Mouse (Mus musculus) layer of hippocampus, postnatal 25 days (tissue): ENCODE results near the gene Cradd. TPM values are rescaled to one million over a fixed set of nuclear protein-coding genes. Genes with fewer than 3 reads are reported as not detected.

Experiments
- DNase-seq, 2 experiments: peaks; one replicate each; pipeline ENCODE4 v3.0.0; 2022; ENCODE audit warnings: mixed read lengths in 2 of 2, low spot score in 1 of 2; ENCODE audit errors: extremely low spot score in 1 of 2
- total RNA-seq, 2 experiments: library from RNA; stranded (reverse); gene quantifications; 2 replicates each; pipeline ENCODE4 v1.2.3; 2021

Cradd gene
- total RNA-seq, 2 experiments from 2014 or later: 5.9 to 6.4 TPM

DNA sequence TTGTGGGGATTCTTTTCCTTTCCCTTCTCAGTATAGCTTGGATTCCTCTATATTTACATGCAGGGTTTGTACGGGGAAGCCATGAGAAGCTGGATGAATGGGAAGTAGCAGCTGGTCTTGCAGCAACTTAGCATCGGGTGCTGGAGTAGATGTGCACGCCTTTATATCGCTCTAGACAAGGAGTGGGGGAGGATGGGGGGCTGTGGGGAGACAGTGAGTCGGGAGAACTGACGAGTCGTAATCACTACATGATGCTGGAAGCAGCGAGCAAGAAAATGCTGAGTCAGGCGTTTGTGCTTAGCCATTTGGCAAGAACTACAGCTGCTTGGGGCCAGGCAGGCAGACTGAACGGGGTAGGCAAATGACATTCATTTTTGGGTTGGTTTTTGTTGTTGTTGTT is 142.4 kb downstream of the Cradd start:
- DNase-seq: no peak

DNA sequence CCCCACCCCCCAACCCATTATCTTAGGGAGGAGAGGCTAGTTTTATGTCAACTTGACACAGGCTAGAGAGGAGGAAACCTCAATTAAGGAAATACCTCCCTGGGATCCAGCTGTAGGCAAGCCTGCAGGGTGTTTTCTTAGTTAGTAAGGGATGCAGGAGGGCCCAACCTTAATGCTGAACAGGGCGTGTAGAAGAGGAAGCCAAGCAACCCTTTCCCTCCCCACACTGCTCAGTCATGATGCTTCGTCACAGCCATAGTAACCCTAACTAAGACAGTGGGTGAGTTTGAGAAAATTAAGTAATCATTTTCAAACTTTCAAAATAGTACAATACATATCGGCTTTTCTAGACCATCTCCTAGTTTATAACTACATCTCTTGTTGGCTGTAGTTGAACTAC is 143.0 kb downstream of the Cradd start:
- no peak for DNase-seq

DNA sequence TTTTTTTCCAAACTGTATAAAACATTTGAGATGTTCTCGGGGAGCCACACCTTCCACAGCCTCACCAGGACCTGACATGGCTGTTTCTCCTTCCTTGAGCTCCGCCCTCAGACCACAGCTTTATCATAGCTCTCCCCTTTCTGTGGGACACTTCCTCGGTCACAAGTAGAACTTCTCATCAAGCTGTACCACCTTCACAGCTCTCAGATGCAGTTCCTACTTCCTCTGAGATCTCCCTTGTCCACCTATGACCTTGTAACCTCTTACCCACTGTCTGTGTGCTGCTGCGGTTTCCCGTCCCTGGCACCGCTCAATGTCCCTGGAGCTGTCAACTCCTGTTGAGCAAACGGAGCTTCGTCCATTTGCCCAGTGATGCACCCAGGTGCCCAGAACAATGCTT is 143.8 kb downstream of the Cradd start:
- DNase-seq: no peak

DNA sequence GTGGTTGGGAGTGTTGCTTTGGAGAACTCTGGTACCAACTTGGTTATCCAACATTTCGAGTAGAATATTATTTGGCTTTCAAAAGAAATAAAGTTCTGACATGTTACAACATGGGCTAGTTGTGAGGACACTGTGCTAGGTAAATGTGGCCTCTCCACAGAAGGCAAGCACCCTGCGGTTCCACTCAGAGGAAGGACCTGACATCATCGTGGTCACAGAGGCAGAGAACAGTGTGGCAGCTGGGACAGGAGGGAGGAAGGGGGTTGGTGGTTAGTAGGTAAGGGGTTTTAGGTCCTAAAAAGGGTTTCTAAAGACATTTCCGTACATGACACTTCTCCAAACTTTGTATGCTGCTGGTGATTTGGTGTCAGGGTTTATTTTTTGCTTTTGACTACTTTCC is 145.1 kb downstream of the Cradd start:
- DNase-seq: no peak

DNA sequence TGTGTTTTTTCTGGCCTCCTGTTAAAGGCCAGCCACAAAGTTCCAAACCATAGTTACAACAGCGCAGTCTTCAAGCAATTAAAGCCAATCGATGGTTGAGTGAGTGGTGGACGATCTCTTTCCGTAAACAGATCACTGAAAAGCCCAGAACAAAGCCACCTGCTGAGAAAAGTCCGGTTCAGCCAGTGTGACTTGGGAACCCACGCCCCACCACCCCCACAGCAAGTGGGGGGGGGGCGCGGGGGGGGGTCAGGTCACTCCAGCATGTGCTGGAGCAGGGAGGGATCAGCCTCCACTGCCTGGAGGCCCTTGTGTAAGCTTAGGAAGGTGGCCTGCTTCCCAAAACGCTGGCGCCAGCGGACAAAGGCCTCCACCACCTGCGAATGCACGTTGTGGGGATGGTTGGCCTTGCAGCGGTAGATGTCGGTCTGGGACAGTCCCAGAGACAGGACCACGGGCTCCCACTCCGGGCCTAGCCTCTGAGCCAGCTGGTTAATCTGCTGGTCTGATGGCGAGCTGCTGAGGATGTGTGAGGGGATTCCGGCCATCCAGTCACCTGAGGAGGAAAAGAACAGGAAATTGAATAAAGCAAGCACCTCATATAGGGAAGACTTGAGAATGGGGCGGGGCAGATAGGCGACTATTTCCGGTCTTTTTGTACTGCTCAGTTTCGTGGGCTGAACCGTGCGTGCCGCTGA is 148.4 kb downstream of the Cradd start:
- DNase-seq: no peak

DNA sequence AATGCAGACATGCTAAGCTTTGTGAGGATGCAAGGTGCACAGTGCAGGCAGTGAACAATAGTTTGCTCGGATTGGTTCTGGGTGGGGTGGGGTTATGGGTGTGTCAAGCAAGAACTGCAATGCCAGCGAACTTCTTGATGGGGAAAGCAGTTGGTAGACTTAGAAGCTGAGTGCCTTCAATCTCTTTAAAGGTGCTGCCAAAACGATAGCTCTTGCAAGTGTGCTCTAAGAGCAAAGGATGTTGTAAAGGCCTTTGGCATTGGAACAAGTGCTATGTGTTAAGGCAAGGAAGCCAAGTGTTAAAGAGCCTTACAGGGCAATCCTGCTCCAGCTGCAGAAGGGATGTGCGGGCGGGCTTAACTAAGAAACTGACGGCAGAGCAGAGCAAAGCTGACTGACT is 149.7 kb downstream of the Cradd start:
- DNase-seq: no peak

DNA sequence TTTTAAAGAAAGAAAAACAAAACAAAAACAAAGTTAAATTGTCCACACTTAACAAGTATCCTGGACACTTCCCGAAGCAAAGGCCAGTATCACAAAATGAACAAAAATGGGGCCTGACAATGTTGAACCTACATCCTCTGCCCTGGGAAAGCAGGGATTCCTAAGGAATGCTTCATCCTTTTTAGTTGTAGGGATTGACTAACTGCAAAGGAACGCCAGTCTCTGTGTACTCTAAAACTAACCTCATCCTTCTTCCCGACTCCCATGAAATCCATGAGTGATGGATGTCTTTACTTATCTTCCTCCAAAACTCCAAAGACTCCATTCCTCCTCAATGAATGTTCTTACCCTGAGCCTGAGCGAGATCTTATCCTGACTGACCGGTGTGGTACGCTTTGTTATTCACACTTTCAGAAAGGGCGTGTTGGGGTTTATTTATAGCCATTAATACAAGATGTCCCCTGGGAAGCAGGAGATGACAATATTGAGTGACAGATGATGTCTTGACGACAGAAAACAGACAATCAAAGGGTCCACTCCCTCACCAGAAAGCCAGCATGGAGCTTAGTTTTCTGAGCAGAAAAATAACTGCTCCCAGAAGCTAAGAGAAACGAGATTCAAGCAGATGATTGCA is 153.1 kb downstream of the Cradd start:
- no peak for DNase-seq

DNA sequence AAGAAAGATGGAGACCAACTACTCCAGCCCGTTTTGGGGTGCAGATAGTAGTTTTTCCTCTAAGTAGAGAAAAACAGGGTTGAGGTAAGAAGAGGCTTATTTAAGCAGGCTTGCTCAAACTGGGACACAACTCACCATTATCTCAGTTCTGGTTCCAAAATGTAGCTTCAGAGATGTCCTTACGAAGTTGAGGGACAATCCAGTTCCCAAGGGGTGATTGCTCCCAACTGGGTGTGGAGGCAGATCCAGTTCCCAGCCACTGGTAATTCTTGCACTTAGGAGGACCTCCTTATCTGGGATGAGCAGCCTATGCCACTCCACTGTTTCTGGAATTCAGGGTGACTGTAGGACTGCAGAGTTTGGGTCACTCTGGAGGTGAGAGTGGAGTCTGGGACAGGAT is 159.0 kb downstream of the Cradd start:
- no peak for DNase-seq

DNA sequence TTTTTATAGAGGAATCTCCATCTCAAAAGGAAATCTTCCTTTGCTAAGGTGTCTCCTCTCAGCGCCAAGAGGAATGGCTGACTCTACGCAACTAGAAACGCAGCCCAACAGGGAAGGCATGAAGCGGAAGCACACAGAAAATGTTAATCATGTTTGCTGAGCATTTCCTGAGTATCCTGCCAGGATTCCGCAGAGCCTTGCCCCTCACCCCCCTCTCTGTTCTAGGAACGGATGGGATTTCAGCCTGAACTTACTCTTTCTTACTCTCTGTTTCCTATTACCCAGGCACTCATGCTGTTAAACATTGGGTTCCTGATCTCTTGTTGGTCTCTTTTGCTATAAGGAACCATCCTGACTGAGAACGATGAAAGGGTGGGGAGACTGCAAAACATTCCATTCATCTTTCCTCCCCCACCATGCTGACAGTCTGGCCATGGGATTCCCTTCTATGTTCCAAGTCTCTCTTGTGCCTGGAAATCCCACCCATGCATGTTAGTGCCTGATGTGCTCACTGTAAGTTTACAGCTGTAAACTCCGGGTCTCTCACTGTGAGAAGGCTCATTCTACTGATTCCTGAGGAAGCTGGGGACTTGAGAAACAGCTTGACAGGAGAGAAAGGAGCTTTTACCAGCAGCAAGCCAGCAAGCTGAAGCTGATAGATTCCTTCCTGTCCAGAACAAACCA is 161.1 kb downstream of the Cradd start:
- no peak for DNase-seq

DNA sequence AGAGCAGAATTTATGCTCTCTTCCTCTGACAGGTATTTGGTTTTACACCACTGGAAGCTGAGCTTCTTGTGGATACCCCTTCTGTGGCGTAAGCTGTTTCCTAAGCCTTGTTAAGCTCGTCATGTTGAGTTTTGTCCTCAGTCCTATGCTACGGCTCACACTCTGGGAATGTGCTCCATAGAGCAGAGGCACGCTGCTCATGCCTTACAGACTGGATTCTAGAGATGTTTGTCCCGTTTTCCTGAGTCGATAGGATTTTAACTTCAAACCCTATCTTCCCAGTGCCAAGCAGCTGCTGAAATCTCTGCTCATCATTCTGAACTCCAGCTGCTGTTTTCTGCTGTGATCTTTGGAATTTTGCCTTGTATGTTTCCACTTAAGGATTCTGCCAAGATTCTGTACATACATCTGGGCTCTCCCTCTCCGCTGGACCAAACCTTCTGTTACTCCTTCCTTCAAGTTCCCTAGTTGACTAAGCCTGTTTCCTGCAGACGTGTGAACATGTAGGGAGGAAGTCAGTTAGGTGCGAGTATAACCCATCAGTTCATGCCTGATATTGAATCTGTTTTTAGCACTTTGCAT is 164.2 kb downstream of the Cradd start:
- no peak for DNase-seq

DNA sequence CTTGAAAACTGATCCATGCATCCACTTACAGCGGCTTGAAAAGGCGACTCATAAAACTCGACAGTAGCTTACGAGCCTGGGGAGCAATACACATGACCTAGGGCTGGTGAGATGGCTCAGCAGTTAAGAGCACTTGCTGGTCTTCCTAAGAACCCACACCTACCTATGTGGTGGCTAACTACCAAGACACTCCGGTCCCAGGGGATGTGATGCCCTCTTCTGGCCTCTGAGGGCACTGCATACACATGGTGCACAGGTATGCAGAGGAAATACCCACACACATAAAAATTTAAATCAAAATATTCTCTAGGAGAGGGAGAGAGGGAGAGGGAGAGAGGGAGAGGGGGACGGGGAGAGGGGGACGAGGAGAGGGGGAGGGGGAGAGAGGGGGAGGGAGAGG is 167.5 kb downstream of the Cradd start:
- DNase-seq: no peak

DNA sequence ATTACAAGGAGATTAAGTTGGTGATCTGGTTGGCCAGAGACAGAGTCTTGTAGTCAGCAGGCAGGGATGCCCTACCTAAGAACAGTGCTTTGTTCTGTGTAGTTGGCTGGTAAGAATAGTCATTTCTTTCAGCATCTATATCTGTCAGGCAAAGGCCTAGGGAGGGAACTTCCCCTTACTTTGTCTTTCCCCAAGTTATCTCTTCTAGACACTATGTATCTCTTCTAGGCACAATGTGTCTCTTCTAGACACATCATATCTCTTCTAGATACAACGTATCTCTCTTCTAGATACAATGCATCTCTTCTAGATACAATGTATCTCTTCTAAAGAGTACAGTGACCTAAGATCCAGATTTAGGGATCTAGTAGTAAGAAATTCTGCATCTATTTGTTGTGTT is 169.3 kb downstream of the Cradd start:
- DNase-seq: no peak

DNA sequence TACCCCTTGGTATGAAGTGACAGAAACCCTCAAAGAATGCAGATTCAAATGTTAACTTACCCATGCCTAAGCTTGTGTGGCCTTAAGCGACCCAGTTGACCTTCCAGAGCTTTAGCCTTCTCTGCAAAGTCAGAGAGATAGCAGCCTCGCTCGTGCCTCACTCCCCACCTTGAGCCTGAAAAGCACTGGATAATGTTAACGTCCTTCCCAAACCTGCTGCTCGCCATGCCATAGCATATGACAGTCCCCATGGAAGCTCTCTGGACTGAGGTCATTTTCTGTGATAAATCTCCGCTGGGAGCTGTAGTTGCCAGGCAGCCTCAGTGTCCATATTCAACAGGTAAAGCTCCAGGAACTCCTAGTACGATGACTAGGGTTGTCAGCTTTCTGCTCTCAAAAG is 170.7 kb downstream of the Cradd start:
- DNase-seq: no peak

DNA sequence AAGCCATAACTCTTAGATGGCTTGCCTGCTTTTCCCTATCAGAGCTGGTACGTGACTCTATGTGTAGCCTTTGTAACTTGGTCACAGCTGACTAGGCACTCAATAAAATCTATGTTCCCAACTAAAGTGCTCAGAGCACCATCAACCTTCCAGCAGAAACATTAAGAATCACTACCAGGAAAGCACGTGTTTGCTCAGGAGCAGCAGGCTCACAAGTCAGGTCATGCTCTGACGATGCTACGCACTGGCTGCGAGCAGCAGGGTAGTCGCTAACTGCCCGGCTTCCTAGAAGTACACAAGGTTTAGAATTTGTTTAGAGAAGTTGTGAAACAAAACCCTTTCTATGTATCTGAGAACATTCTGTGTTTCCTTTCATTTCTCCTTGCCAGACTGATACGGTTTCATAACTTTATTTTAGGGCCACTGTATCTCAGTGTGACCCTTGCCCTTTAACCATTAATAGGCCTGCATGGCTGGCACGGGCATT is 171.4 kb downstream of the Cradd start:
- DNase-seq: no peak

DNA sequence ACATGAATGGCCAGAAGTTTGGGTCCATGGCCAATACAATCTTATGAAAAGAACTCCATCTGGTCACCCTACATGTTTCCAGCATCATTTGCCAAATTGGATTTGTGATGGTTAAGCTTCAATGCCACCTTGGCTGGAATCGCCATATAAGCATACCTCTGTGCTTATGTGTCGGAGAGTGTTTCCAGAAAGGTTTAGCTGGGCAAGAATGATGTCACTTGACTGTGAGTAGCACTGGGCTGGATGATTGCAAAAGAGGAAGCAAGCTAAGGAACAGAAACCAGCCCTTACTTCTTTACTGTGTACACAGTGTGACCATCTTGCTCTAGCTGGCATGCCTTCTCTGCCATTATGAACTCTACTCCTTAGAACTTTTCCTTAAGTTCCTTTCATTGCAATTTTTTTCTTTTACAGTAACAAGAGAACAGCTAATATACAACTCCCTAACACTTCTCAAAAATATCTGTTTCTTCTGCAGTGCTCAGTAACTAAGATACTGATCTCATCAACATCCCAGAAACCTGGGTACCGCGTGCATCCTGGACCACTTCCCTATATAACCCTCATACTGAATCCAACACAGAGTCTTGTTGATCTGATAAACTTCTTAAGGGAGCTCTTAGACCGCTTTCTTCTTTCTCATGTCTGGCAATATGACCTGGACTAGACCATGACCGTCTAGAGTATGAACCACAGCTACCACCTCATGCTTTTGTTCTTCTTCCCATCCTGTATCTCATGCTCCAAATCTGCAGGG is 172.7 kb downstream of the Cradd start:
- DNase-seq: no peak

DNA sequence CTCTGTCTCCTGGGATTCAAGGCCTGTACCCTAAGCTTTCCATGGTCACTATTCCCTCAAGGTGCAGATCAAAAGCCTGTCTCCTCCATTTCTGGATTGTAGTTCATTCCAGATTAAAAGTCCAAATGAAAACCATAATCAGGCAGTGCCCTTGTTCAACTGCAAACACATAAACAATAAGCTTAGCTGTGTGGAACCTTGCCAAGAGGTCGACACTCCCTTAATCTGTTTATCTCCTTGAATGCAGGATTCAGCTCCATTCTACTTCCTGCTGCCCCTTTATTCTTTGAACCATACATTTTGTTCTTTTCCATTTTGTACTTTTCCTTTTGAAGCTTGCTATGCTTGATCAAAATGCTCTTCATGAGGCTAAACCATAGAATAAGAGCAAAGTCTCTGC is 174.3 kb downstream of the Cradd start:
- no peak for DNase-seq

DNA sequence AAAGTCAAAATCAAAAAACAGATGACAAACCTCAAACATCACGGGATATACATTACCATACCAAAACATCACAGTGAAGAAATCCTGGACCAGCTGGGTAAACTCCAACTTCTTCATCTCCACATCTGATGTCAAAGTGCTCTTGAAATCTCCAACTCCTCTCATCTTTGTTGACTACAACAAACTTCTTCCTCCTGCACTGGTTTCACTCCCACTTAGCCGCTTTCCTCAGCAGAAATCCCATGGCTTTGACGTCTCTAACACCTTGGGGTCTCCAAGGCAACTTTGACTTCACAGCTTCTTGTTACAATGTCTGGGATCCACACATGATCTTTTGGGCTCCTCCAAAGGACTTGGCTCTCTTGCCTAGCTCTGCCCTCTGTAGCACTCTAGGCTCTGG is 175.3 kb downstream of the Cradd start:
- no peak for DNase-seq

DNA sequence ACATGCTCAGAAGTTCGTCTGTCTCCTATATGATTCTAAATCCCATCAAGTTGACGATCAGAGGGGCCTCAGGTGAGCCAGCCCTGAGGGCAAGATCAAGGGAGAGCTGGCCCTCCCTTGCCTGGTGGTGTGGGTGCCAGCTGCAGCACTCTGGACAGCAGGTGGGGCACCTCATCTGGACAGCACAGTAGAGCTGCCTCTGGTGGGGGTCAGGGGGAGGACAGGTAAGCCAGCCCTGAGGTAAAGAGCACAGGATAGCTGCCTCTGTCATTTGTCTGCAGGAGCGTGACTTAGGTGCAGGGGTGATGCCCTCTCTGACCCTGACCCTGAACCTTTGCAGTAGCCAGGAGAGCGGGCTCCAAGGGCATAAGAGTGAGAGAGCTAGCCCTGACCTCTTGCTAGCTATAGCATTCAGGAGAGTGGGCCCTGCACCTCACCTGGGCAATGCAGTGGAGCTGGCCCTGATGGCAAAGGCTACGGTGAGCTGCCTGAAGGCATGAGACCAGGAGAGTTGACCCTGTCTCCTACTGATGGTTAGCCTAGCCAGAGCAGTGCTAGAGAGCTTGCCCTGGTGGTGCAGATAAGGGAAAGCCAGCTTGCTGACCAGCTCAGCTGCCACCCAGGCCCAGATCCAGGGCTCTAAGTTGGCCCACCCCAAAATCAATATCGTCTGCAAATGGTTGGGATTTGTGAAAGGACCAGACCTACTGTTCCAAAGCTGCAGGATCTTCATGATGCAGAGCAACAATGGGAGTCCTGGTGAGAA is 176.6 kb downstream of the Cradd start:
- DNase-seq: no peak

DNA sequence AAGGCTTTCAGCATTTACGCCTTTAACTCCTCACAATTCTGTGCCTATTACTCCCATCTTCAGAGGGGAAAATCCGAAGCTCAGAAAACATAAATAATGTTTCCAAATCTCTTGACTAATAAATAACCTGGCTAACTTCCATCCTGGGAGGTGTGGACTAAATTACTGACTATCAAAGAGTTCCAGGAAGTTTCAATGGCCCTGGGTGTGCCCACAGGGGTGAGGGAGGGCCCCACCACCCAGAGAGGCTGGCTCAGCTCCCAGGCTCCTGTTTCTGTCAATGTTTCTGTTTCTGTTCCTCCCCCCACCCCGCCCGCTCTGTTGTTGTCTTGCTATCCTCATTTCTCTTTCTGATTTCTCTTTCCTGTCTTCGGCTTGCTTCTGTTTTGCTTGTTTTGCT is 177.4 kb downstream of the Cradd start:
- DNase-seq: no peak
